In genomic region chr6:79057531-79057930, GRCm38 (mm10) we compare ENCODE assay signal across 16 mouse cellular contexts.
"Had no signal": no experiment of that assay in that cellular context is flagged by ENCODE, and none has a peak within 500 bp of the region (broad histone marks: within the 10 kb centered on the region; RNA-seq: fewer than 3 reads in every experiment).

No protein-coding gene starts in this region.

- H3K4me2 ChIP-seq: neural tube, embryonic 13.5 days; neural tube, embryonic 15.5 days; stomach, embryonic 15.5 days had no signal

- H3K4me1 ChIP-seq: neural tube, embryonic 13.5 days; neural tube, embryonic 15.5 days; stomach, embryonic 15.5 days had no signal

- DNase-seq: retina, postnatal 1 day; right cerebral cortex, adult 18-20 months; right cerebral cortex, postnatal 14 days; right cerebral cortex, postnatal 25 days; right cerebral cortex, postnatal 4 days; spleen, adult 18-20 months; thymus, adult 18-20 months; thymus, adult 2 months; thymus, postnatal 14 days; thymus, postnatal 25 days; thymus, postnatal 36 days; thymus, postnatal 4 days had no signal

- H3K27ac ChIP-seq: neural tube, embryonic 13.5 days; neural tube, embryonic 15.5 days; stomach, embryonic 15.5 days; stomach, postnatal 0 days had no signal

- H3K4me3 ChIP-seq: neural tube, embryonic 13.5 days; neural tube, embryonic 15.5 days; stomach, embryonic 15.5 days had no signal

- H3K9me3 ChIP-seq: neural tube, embryonic 13.5 days; neural tube, embryonic 15.5 days; stomach, embryonic 15.5 days had no signal

- H3K27me3 ChIP-seq: neural tube, embryonic 13.5 days; neural tube, embryonic 15.5 days; stomach, embryonic 15.5 days had no signal

- H3K9ac ChIP-seq: neural tube, embryonic 13.5 days; neural tube, embryonic 15.5 days; stomach, embryonic 15.5 days had no signal

- H3K36me3 ChIP-seq: neural tube, embryonic 13.5 days; neural tube, embryonic 15.5 days; stomach, embryonic 15.5 days had no signal
